Comparison of ENCODE assay signal across 28 mouse cellular contexts in genomic region chr4:44010893-44011292, GRCm38 (mm10). TPM values are rescaled to one million over a fixed set of nuclear protein-coding genes. Genes with fewer than 3 reads are reported as not detected.
"Had no signal": no experiment of that assay in that cellular context is flagged by ENCODE, and none has a peak within 500 bp of the region (broad histone marks: within the 10 kb centered on the region; RNA-seq: fewer than 3 reads in every experiment).

No protein-coding gene starts in this region.

- DNase-seq: kidney, adult 18-20 months; kidney, adult 9 months; kidney, postnatal 14 days; kidney, postnatal 4 days; left cerebral cortex, postnatal 4 days; lung, embryonic 14.5 days; midbrain, embryonic 14.5 days; thymus, adult 2 months; thymus, postnatal 14 days; thymus, postnatal 4 days had no signal

- H3K4me3 ChIP-seq: limb, embryonic 12.5 days; limb, embryonic 15.5 days had no signal

- H3K9ac ChIP-seq: limb, embryonic 12.5 days; limb, embryonic 15.5 days; lung, embryonic 14.5 days had no signal

- H3K4me2 ChIP-seq: limb, embryonic 12.5 days; limb, embryonic 15.5 days; lung, embryonic 14.5 days; midbrain, embryonic 11.5 days had no signal

- ATAC-seq: lung, postnatal 0 days had no signal

- H3K27me3 ChIP-seq: limb, embryonic 12.5 days; limb, embryonic 15.5 days had no signal

- H3K27ac ChIP-seq: limb, embryonic 12.5 days; limb, embryonic 15.5 days; macrophage; stomach, postnatal 0 days had no signal

- H3K9me3 ChIP-seq: limb, embryonic 12.5 days; limb, embryonic 15.5 days had no signal

RNA-seq across cellular contexts. Expression of gene Ccin, which starts 27.6 kb away (rescaled TPM):
- total RNA-seq: layer of hippocampus, adult 18-20 months; layer of hippocampus, postnatal 14 days; left cerebral cortex, adult 8-10 months; left cerebral cortex, postnatal 14 days; megakaryocyte-erythroid progenitor cell, adult 5-6 weeks had no signal
- polyA plus RNA-seq: kidney, embryonic 16.5 days; limb, embryonic 12.5 days; limb, embryonic 15.5 days; liver, embryonic 16.5 days; lung, embryonic 14.5 days; lung, postnatal 0 days; macrophage; midbrain, embryonic 11.5 days; midbrain, embryonic 14.5 days; midbrain, postnatal 0 days; neural tube, embryonic 11.5 days; neural tube, embryonic 14.5 days; small intestine, adult 2 months; stomach, embryonic 14.5 days; stomach, postnatal 0 days had no signal
